Mouse (Mus musculus) embryonic fibroblast, embryonic 13.5 days (primary cell): ENCODE measurements at regions not wholly inside any gene's neighbourhood (a gene's known extent, or its start where the extent isn't known, plus 50 kb on each side); places are given as distances from the start of the nearest gene placed in this dataset.

Source experiments
- H3K27ac ChIP-seq: 2 replicates; pipeline ENCODE4 v1.5.1; 2012; ENCODE audit warnings: low read length, control low read depth, inconsistent platforms; ENCODE audit not compliant: insufficient read depth
- H3K4me1 ChIP-seq: 2 replicates; pipeline ENCODE4 v1.6.1; 2011; ENCODE audit warnings: low read length; ENCODE audit not compliant: control insufficient read depth, insufficient read depth
- H3K4me3 ChIP-seq: 2 replicates; pipeline ENCODE4 v1.5.1; 2011; ENCODE audit warnings: mild to moderate bottlenecking, control low read depth, low read length; ENCODE audit not compliant: insufficient read depth
- CTCF ChIP-seq: IDR thresholded peaks from 2 replicates; pipeline ENCODE4 v1.5.1; 2011; ENCODE audit warnings: mild to moderate bottlenecking, control low read depth, low read length, moderate library complexity, borderline replicate concordance; ENCODE audit not compliant: insufficient read depth
- POLR2A ChIP-seq: IDR thresholded peaks from 2 replicates; pipeline ENCODE4 v1.6.1; 2011; ENCODE audit warnings: low read depth, mild to moderate bottlenecking, control low read depth, low read length, moderate library complexity

DNA sequence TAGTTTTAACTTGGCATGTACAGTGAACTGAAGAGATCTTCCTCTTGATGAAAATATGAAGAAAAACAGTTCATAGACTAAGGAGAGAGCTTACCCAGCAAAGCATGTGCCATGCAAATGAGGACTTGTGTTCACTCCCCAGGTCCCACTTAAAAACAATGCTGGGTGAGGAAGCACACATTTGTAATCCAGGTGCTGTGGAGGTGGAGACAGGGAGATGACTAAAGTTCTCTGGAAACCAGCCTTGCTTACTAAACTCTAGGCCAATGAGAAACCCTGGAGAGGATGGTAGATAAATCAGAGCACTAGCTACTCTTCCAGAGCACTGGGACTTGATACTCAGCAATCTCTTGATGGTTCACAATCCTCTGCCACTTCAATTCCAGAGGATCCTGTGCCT, 678.8 kb downstream of the Actr3 start:
- TF ChIP-seq CTCF (no peak), POLR2A (no peak)
- no peaks in the 10 kb centered on the region for H3K4me1 ChIP-seq
- no peak overlapping the region for H3K4me3 ChIP-seq
- H3K27ac ChIP-seq: no peak overlapping the region

GRCm38 (mm10) chr1:124739777-124740176, 694.4 kb upstream of the Dpp10 start:
- Histone ChIP-seq H3K4me1 (no peaks in the 10 kb centered on the region), H3K4me3 (no peak overlapping the region), H3K27ac (no peak overlapping the region)
- TF ChIP-seq POLR2A: no peak
- TF ChIP-seq CTCF: no peak

DNA sequence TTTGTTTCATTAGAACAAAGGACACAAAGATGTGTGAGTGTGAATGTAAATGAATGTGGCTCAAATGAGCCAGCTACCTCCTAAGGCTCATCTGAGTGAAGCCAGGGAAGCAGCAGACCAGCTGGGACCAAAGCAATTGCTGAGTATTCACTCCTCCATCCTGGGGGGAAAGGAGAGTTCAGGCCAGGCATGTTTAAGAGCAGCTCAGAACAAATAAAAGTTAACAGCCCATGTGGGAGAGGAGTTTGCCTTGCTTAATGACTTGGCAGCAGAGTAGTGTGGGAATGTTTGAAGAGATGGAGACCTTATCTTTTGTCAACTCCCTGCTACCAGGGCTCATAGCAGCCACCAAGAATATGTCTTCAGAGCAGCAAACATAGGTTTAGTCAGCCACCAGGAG, 685.0 kb upstream of the Dpp10 start:
- Histone ChIP-seq H3K4me1 (no peaks in the 10 kb centered on the region), H3K27ac (no peak overlapping the region), H3K4me3 (no peak overlapping the region)
- TF ChIP-seq POLR2A: no peak
- no peak for TF ChIP-seq CTCF

- Histone ChIP-seq H3K4me3 (no peak overlapping the region), H3K27ac (no peak overlapping the region), H3K4me1 (no peaks in the 10 kb centered on the region)
- TF ChIP-seq POLR2A (no peak), CTCF (peak; percentile 33; the same call in 1 of the 2 replicates)
These were observed 672.7 kb upstream of the Dpp10 start for GRCm38 (mm10) chr1:124718065-124718464.

DNA sequence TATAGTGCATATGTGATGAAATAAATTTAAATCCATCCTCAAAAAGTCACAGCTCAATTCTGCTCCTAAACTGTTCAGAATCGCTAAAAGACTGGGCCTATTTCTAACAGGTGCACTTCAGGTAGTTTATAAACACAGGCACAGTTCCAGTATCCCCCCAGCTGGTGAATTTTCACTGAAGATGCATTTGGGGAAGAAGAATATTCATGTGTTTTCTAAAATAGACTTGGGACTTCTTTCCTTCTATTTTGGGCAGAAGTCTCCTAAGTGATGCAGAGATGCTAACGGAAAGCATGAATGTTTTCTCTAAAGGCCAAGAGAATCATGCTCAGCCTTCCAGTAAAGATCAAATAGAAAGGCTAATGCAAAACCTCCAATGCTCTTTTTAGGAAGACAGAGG, 660.9 kb upstream of the Dpp10 start:
- TF ChIP-seq POLR2A (no peak), CTCF (no peak)
- no peaks in the 10 kb centered on the region for H3K4me1 ChIP-seq
- no peak overlapping the region for H3K4me3 ChIP-seq
- no peak overlapping the region for H3K27ac ChIP-seq

DNA sequence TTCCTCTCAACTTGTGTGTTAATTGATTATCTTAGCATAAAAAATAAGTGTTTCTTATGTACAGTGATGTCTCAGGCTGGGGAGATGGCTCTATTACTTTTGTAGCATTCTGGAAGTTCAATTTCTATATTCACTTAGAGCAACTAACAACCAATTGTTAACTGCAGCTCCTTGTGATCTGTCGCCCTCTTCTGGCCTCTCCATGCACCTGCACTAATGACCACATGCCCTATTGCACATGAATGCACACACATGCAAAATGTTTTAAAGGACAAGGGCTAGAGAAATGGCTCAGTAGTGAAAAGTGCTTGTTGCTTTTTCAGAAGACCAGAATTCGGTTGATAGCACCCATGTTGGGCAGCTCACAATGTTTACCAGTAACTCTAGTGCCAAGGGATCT, 629.1 kb upstream of the Dpp10 start:
- H3K4me3 ChIP-seq: no peak overlapping the region
- TF ChIP-seq POLR2A: no peak
- TF ChIP-seq CTCF: peak; percentile 76
- no peaks in the 10 kb centered on the region for H3K4me1 ChIP-seq
- H3K27ac ChIP-seq: no peak overlapping the region

GRCm38 (mm10) chr1:124652872-124653271, 607.5 kb upstream of the Dpp10 start:
- Histone ChIP-seq H3K27ac (no peak overlapping the region), H3K4me3 (no peak overlapping the region), H3K4me1 (no peaks in the 10 kb centered on the region)
- TF ChIP-seq CTCF: no peak
- TF ChIP-seq POLR2A: no peak

- no peaks in the 10 kb centered on the region for H3K4me1 ChIP-seq
- no peak overlapping the region for H3K27ac ChIP-seq
- no peak overlapping the region for H3K4me3 ChIP-seq
- no peak for TF ChIP-seq POLR2A
- TF ChIP-seq CTCF: no peak
These were observed 607.0 kb upstream of the Dpp10 start for GRCm38 (mm10) chr1:124652251-124652861.

DNA sequence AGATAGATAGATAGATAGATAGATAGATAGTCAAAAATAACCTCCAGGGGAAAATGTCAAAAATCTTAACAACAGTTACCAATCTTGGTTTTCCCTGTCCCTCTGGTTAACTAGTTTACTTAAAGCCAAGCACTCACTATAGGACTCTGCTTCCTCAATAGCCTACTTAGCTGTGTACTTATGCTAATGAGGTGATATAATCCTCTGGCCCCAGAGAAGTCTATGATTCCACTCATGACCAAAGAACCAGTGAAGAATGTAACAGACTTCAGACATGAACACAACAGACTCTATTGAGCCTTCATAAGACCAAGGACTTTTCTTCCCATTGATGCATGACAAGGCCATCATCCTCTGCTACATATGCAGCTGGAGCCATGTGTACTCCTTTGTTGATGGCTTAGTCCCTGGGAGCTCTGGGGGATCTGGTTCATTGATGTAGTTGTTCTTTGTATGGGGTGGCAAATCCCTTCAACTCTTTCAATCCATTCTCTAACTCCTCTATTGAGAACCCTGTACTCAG, 589.9 kb upstream of the Dpp10 start:
- Histone ChIP-seq H3K4me3 (no peak overlapping the region), H3K27ac (no peak overlapping the region), H3K4me1 (no peaks in the 10 kb centered on the region)
- TF ChIP-seq CTCF (no peak), POLR2A (no peak)

GRCm38 (mm10) chr1:124630084-124630483, 584.7 kb upstream of the Dpp10 start:
- H3K4me1 ChIP-seq: no peaks in the 10 kb centered on the region
- H3K27ac ChIP-seq: no peak overlapping the region
- H3K4me3 ChIP-seq: no peak overlapping the region
- TF ChIP-seq CTCF (no peak), POLR2A (no peak)
